Mouse (Mus musculus): ENCODE data around the gene Vinac1.

Vinac1 gene

GRCm38 (mm10) chr2:129038937-129039631 is 8.9 kb downstream of the Vinac1 start:
- peak; percentile 65 to 70 for DNase-seq

GRCm38 (mm10) chr2:129038426-129038936 is 9.5 kb downstream of the Vinac1 start:
- DNase-seq, result peak; percentile 44

GRCm38 (mm10) chr2:129035381-129035780 is 12.6 kb downstream of the Vinac1 start:
- no peak for DNase-seq

GRCm38 (mm10) chr2:129024820-129025219 is 23.2 kb downstream of the Vinac1 start:
- no peak for DNase-seq

- DNase-seq, result no peak
These were observed 27.9 kb downstream of the Vinac1 start for GRCm38 (mm10) chr2:129020106-129020505.

GRCm38 (mm10) chr2:129008867-129009266 is 39.1 kb downstream of the Vinac1 start:
- peak in 1 of 2 experiments; percentile 18 for DNase-seq

- DNase-seq, result no peak
These were observed 41.7 kb downstream of the Vinac1 start for GRCm38 (mm10) chr2:129006194-129006749.

- no peak for DNase-seq
These were observed 43.1 kb downstream of the Vinac1 start for GRCm38 (mm10) chr2:129004872-129005271.

- DNase-seq, result peak in 1 of 2 experiments; percentile 10
These were observed 63.2 kb downstream of the Vinac1 start for GRCm38 (mm10) chr2:128984746-128985145.

GRCm38 (mm10) chr2:128975572-128975971 is 72.4 kb downstream of the Vinac1 start:
- DNase-seq, result no peak
